Mouse (Mus musculus): ENCODE measurements around the gene Smarcc2. TPM values are rescaled to one million over a fixed set of nuclear protein-coding genes. Genes with fewer than 3 reads are reported as not detected.

The Smarcc2 gene
- polyA plus RNA-seq, 2 experiments: 98.0 to 216 TPM

DNA sequence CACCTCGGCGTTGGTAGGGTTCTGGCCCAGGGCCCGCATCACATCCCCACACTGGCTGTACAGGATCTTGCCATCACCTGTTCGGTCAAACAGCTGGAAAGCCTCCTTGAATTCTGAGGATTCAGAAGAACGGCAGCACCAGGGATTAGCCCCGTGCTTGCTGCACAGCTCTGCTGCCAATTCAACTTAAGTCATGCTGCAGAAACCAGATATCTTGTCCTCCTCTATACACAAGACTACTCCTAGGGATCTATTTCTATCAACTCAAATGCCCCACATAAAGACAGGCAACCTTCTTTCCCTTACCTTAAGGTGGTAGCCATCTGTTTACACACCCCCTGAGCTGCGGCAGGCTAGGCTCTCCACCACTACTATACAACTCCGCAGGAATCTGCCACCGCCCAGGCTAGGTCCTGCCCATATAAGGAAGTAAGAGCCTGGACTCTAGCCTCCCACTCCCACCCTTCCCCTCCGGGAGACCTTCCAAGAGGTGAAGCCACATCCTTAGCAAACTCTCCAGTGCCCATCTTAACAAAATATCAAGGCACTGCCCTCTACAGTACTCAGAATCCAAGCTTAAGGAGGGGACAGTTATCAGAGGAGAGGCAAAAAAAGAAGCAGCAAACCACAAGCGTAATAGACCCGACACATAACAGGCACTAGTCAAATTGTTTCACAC lies 33.7 kb downstream of the Smarcc2 start:
- Histone ChIP-seq H3K27ac (replicated peaks; ENCODE audit: low read depth, low read length) (peak overlapping the region; percentile 97), H3K4me2 (replicated peaks; ENCODE audit: low read depth, low read length, severe bottlenecking) (peak overlapping the region; percentile 66), H3K4me1 (ENCODE audit: control insufficient read depth, insufficient read depth, low read length) (peaks cover 17% of the 10 kb centered on the region), H3K9me3 (ENCODE audit: control insufficient read depth, low read length) (no peaks in the 10 kb centered on the region), H3K9ac (ENCODE audit: low read depth, low read length, severe bottlenecking) (peak overlapping the region; percentile 76), H3K27me3 (ENCODE audit: control insufficient read depth, insufficient read depth, low read length) (no peaks in the 10 kb centered on the region), H3K4me3 (replicated peaks; ENCODE audit: low read length) (peak overlapping the region; percentile 79), H3K36me3 (ENCODE audit: control insufficient read depth, insufficient read depth, low read length) (peaks cover 41% of the 10 kb centered on the region)
- peak; percentile 77 for DNase-seq (ENCODE audit: low spot score)
- TF ChIP-seq POLR2A (IDR thresholded peaks at IDR 0.05; ENCODE audit: borderline replicate concordance, extremely low read depth, insufficient read depth, insufficient read length): no peak
- 19% methylated on average over 12 of the region's 12 CpGs for WGBS
- peak; percentile 25 for ATAC-seq (ENCODE audit: low FRiP score, low read depth)

DNA sequence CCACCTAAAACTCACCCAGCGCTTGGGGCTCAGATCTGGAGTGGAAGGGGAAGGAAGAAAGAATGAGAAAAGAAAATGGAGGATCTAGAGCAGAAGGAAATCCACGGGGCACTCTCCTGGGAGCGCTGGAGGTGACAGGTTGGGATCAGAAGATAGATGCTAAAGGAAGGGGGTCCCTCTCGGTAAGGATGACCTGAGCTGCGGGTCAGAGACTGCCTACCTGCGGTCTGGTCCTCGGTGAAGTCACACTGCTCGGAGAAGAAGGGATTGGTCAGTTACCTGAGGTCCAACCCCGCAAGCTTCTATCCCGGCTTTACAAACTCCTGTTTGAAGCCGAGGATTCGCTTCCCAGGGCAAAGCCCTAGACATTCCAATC lies 34.3 kb downstream of the Smarcc2 start:
- H3K9me3 ChIP-seq (ENCODE audit: control insufficient read depth, low read length): no peaks in the 10 kb centered on the region
- peak overlapping the region; percentile 79 for H3K4me3 ChIP-seq (replicated peaks; ENCODE audit: low read length)
- H3K4me1 ChIP-seq (ENCODE audit: control insufficient read depth, insufficient read depth, low read length): peaks cover 19% of the 10 kb centered on the region
- TF ChIP-seq POLR2A (IDR thresholded peaks at IDR 0.05; ENCODE audit: borderline replicate concordance, extremely low read depth, insufficient read depth, insufficient read length): no peak
- peaks cover 36% of the 10 kb centered on the region for H3K36me3 ChIP-seq (ENCODE audit: control insufficient read depth, insufficient read depth, low read length)
- peak; percentile 20 for DNase-seq (ENCODE audit: low spot score)
- 0% methylated on average over 12 of the region's 12 CpGs for WGBS
- peak overlapping the region; percentile 97 for H3K27ac ChIP-seq (replicated peaks; ENCODE audit: low read depth, low read length)
- H3K4me2 ChIP-seq (replicated peaks; ENCODE audit: low read depth, low read length, severe bottlenecking): peak overlapping the region; percentile 66
- peak; percentile 8 for ATAC-seq (ENCODE audit: low FRiP score, low read depth)
- peak overlapping the region; percentile 76 for H3K9ac ChIP-seq (ENCODE audit: low read depth, low read length, severe bottlenecking)
- no peaks in the 10 kb centered on the region for H3K27me3 ChIP-seq (ENCODE audit: control insufficient read depth, insufficient read depth, low read length)

DNA sequence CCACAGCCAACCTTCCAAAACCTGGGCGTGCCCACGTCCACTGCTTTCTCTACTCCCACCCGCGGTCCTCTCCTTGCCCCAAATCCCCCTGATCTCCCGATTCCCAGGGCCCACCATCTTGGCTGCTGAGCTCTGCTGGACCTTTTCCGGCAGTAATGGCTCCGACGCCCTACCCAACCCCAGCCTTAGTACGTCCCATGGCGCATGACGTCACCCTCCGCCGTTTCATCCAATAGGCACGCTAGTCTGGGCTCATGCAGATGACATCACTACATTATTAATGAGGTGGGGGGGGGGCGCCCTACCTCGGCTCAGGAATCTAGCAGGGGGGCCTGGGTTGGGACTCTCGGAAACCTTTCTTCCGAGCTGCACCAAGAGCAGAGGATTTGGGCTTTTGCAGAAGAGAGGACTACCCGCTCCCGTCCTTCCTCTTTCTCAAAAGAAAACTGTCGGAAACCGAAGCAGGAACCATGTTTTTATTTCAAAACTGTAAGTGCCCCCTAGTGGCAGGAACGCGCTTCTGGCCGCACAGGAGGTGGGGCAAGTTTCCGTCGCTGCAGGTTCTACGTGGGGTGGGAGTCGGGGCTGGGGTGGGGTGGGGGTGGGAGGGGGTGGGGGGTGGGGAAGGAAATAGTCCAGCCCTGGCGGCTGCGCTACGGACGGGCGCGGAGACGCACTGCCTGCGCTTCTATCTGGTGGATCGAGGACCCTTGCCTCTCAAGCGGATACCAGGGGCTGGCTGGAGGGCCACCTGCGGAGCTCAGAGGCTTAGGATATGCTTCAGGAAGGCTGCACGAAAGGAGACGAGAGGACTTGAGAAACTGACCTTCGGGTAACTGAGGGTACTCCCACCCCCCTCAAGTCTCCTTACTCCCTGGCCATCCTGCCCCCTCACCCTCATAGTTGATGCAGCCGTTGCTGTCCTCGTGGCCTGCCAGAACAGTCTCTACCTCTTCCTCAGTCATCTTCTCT lies 34.9 kb downstream of the Smarcc2 start, which contains the start of gene Myl6:
Gene Myl6, minus strand, starts transcription at position 451 of the 972 bp plus-strand sequence.
- DNase-seq (ENCODE audit: low spot score) (peak; percentile 100), ATAC-seq (ENCODE audit: low FRiP score, low read depth) (peak; percentile 93)
- Histone ChIP-seq H3K36me3 (ENCODE audit: control insufficient read depth, insufficient read depth, low read length) (peaks cover 29% of the 10 kb centered on the region), H3K27me3 (ENCODE audit: control insufficient read depth, insufficient read depth, low read length) (no peaks in the 10 kb centered on the region), H3K9ac (ENCODE audit: low read depth, low read length, severe bottlenecking) (peak within 1 kb of the TSS; percentile 76), H3K9me3 (ENCODE audit: control insufficient read depth, low read length) (no peaks in the 10 kb centered on the region), H3K27ac (replicated peaks; ENCODE audit: low read depth, low read length) (peak within 1 kb of the TSS; percentile 97), H3K4me2 (replicated peaks; ENCODE audit: low read depth, low read length, severe bottlenecking) (peak within 1 kb of the TSS; percentile 66), H3K4me3 (replicated peaks; ENCODE audit: low read length) (peak within 1 kb of the TSS; percentile 79), H3K4me1 (ENCODE audit: control insufficient read depth, insufficient read depth, low read length) (peaks cover 20% of the 10 kb centered on the region)
- under 1% methylated on average over 40 of the region's 45 CpGs for WGBS
- TF ChIP-seq POLR2A (IDR thresholded peaks at IDR 0.05; ENCODE audit: borderline replicate concordance, extremely low read depth, insufficient read depth, insufficient read length): peak; percentile 84; the same call in 1 of the 2 replicates

DNA sequence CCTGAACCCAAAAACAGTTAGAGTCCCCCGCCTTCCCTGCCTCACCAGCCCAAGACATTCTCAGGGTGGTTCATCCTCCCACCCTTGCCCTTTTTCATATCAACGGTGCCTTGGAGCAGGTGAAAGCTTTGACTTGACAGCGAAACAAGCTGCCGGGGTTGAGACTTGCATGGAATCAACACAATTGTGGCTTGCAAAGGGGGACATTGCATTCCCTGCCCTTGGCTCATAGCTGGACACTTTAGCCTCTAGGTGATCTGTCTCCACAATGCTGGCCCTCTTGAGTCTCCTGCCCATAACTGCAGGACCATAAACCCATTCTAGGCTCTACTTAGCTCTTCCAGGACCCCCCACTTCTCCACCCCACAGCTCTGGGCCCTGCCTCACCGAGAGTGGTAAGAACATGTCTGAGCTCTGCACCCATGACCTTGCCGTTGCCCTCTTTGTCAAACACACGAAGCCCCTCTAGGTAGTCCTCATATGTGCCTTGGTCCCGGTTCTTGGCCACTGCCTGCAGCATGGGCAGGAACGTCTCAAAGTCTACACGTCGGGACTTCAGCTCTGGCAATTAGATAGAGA lies 35.7 kb downstream of the Smarcc2 start:
- peaks cover 20% of the 10 kb centered on the region for H3K4me1 ChIP-seq (ENCODE audit: control insufficient read depth, insufficient read depth, low read length)
- no peak for DNase-seq (ENCODE audit: low spot score)

DNA sequence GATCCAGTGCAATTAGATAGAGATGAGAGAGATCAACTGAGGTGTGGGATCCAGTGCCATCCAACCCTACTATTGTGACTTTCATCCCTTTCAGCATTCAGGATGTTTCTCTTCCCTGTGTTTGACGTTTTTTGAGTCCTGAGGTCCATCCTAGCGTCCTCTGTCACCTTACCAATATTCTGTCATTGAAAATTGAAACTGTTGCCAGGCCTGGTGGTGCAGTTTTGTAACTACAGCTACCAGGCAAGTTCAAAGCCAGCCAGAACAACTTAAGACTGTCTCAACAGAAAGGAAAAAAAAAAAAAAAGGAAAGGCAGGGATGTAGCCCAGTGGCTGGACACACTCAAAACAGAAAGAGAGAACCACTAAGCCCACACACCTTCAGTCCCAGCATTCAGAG lies 36.2 kb downstream of the Smarcc2 start:
- no peak overlapping the region for H3K9ac ChIP-seq (ENCODE audit: low read depth, low read length, severe bottlenecking)
- no peaks in the 10 kb centered on the region for H3K9me3 ChIP-seq (ENCODE audit: control insufficient read depth, low read length)
- H3K4me3 ChIP-seq (replicated peaks; ENCODE audit: low read length): peak overlapping the region; percentile 79
- 75% methylated on average over 2 of the region's 2 CpGs for WGBS
- ATAC-seq (ENCODE audit: low FRiP score, low read depth): no peak
- H3K4me2 ChIP-seq (replicated peaks; ENCODE audit: low read depth, low read length, severe bottlenecking): peak overlapping the region; percentile 66; the same call in 1 of the 2 replicates
- H3K36me3 ChIP-seq (ENCODE audit: control insufficient read depth, insufficient read depth, low read length): peaks cover 16% of the 10 kb centered on the region
- H3K4me1 ChIP-seq (ENCODE audit: control insufficient read depth, insufficient read depth, low read length): peaks cover 20% of the 10 kb centered on the region
- DNase-seq (ENCODE audit: low spot score): no peak
- no peak for TF ChIP-seq POLR2A (IDR thresholded peaks at IDR 0.05; ENCODE audit: borderline replicate concordance, extremely low read depth, insufficient read depth, insufficient read length)
- H3K27ac ChIP-seq (replicated peaks; ENCODE audit: low read depth, low read length): no peak overlapping the region; the same call in 1 of the 2 replicates
- no peaks in the 10 kb centered on the region for H3K27me3 ChIP-seq (ENCODE audit: control insufficient read depth, insufficient read depth, low read length)

More for the DNA sequence above, 35.7 kb downstream of the Smarcc2 start:
- Histone ChIP-seq H3K4me3 (replicated peaks; ENCODE audit: low read length) (peak overlapping the region; percentile 79), H3K4me2 (replicated peaks; ENCODE audit: low read depth, low read length, severe bottlenecking) (peak overlapping the region; percentile 66), H3K27me3 (ENCODE audit: control insufficient read depth, insufficient read depth, low read length) (no peaks in the 10 kb centered on the region), H3K27ac (replicated peaks; ENCODE audit: low read depth, low read length) (peak overlapping the region; percentile 97; the same call in 1 of the 2 replicates), H3K9me3 (ENCODE audit: control insufficient read depth, low read length) (no peaks in the 10 kb centered on the region), H3K9ac (ENCODE audit: low read depth, low read length, severe bottlenecking) (peak overlapping the region; percentile 75), H3K36me3 (ENCODE audit: control insufficient read depth, insufficient read depth, low read length) (peaks cover 21% of the 10 kb centered on the region)
- ATAC-seq (ENCODE audit: low FRiP score, low read depth): no peak
- no peak for TF ChIP-seq POLR2A (IDR thresholded peaks at IDR 0.05; ENCODE audit: borderline replicate concordance, extremely low read depth, insufficient read depth, insufficient read length)
- 59% methylated on average over 11 of the region's 11 CpGs for WGBS
